ENCODE assay signal across 8 mouse cellular contexts in the genomic region with DNA sequence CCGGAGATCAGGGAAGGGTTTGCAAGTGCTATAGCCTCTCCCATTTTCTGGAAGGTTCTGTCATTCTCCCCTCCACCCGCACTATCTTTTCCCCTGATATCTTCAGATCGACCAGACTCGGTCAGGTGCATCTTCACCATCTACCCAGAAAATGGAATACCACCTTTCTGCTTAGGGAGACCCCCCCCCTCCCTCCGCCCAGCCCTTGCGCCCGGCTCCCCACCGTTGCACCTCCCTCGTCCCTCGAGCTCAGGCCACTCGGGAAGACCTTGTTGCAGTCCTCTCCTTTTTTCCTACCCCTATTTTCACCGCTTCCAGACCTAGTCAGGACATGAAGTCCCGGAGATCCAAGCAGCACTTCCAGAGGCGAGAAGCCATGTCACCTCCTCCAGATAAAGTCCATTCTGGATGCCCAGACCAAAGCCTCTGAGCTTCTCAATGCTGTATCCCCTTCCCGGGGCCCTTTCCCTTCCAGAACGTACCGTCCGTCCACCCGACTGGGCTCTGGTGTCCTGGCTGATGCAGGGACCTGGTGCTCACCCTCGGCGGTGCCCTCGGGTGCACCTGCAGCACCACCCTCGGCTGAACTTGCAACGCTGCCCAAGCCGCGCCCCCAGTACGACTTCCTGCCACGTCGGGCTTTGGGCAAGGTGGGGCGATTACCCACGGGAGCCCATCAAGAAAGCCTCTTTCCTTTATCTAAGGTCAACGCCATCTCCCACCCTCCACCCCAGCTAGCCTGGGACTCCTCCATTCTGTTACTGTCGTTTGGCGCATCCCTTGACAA. TPM values are rescaled to one million over a fixed set of nuclear protein-coding genes. Genes with fewer than 3 reads are reported as not detected.
DNase-seq lines count a peak whose midpoint lies in the region; ATAC-seq and TF ChIP-seq lines count a peak whose summit lies in the region.

A gene (minus strand): TSS at position 618 of the 787 bp plus-strand sequence.

- no peaks in the 10 kb centered on the region for H3K9me3 ChIP-seq in heart, embryonic 12.5 days (replicated peaks)
- no peaks in the 10 kb centered on the region for H3K9me3 ChIP-seq in kidney, embryonic 14.5 days (ENCODE audit: control insufficient read depth, low read length)
- H3K9me3 ChIP-seq in liver, embryonic 14.5 days (ENCODE audit: control insufficient read depth, low read length), result no peaks in the 10 kb centered on the region

- peak within 1 kb of the TSS; percentile 97 for H3K4me2 ChIP-seq in heart, embryonic 12.5 days
- H3K4me2 ChIP-seq in kidney, embryonic 14.5 days (replicated peaks; ENCODE audit: low read depth, low read length), result peak within 1 kb of the TSS; percentile 94
- peak within 1 kb of the TSS; percentile 87 for H3K4me2 ChIP-seq in liver, embryonic 14.5 days (ENCODE audit: low read depth)

- no peak for DNase-seq in left cerebral cortex, adult 2 months (ENCODE audit: extremely low spot score in 1 of 2, low spot score in 2 of 2)
- no peak for DNase-seq in left cerebral cortex, adult 9 months (ENCODE audit: low spot score in 2 of 2)
- DNase-seq in cerebellum, postnatal 10 days, result peak; percentile 50 to 59
- no peak for DNase-seq in liver, embryonic 14.5 days (ENCODE audit: low read depth in 3 of 3, low spot score in 3 of 3)
- peak; percentile 43 to 55 for DNase-seq in natural killer cell, adult 2 months (ENCODE audit: low spot score in 2 of 2)
- peak; percentile 51 for DNase-seq in urinary bladder, adult 2 months (ENCODE audit: low spot score)

- intact Hi-C loops in left cerebral cortex, adult 2 months (cut with DNase I), result no loop called here

- H3K9ac ChIP-seq in heart, embryonic 12.5 days, result peak within 1 kb of the TSS; percentile 86
- peak within 1 kb of the TSS; percentile 71 for H3K9ac ChIP-seq in kidney, embryonic 14.5 days (ENCODE audit: low read depth, low read length)
- peak within 1 kb of the TSS; percentile 59 for H3K9ac ChIP-seq in liver, embryonic 14.5 days (replicated peaks)

- peaks cover 26% of the 10 kb centered on the region for H3K27me3 ChIP-seq in heart, embryonic 12.5 days (replicated peaks)
- peaks cover 6% of the 10 kb centered on the region; the same call in 1 of the 2 replicates for H3K27me3 ChIP-seq in kidney, embryonic 14.5 days (ENCODE audit: control insufficient read depth, insufficient read depth, low read length)
- no peaks in the 10 kb centered on the region; the same call in 1 of the 2 replicates for H3K27me3 ChIP-seq in liver, embryonic 14.5 days (ENCODE audit: control insufficient read depth, insufficient read depth, low read length)

- no peaks in the 10 kb centered on the region; the same call in 1 of the 2 replicates for H3K36me3 ChIP-seq in heart, embryonic 12.5 days
- H3K36me3 ChIP-seq in kidney, embryonic 14.5 days (ENCODE audit: control insufficient read depth, insufficient read depth, low read length), result no peaks in the 10 kb centered on the region
- no peaks in the 10 kb centered on the region for H3K36me3 ChIP-seq in liver, embryonic 14.5 days (replicated peaks; ENCODE audit: control insufficient read depth, insufficient read depth, low read depth)

- under 1% methylated on average over 34 of the region's 34 CpGs for WGBS in heart, embryonic 12.5 days
- 1% methylated on average over 34 of the region's 34 CpGs for WGBS in kidney, embryonic 14.5 days
- WGBS in liver, embryonic 14.5 days (ENCODE audit: insufficient replicate concordance), result 3% methylated on average over 34 of the region's 34 CpGs

- no peak for TF ChIP-seq EP300 in liver, embryonic 14.5 days (IDR thresholded peaks at IDR 0.05; ENCODE audit: low read depth)

- peaks cover 42% of the 10 kb centered on the region for H3K4me1 ChIP-seq in heart, embryonic 12.5 days (replicated peaks)
- peaks cover 28% of the 10 kb centered on the region for H3K4me1 ChIP-seq in kidney, embryonic 14.5 days (ENCODE audit: control insufficient read depth, insufficient read depth, low read length)
- H3K4me1 ChIP-seq in liver, embryonic 14.5 days (replicated peaks; ENCODE audit: control insufficient read depth in 2 of 2, insufficient read depth in 2 of 2, low read length in 1 of 2), result peaks cover 10 to 23% of the 10 kb centered on the region in 2 experiments

- peak within 1 kb of the TSS; percentile 85 for H3K4me3 ChIP-seq in left cerebral cortex, adult 2 months
- peak within 1 kb of the TSS; percentile 94 for H3K4me3 ChIP-seq in heart, embryonic 12.5 days
- peak within 1 kb of the TSS; percentile 84 for H3K4me3 ChIP-seq in kidney, embryonic 14.5 days (ENCODE audit: low read length)
- peak within 1 kb of the TSS; percentile 69 to 92 for H3K4me3 ChIP-seq in liver, embryonic 14.5 days (ENCODE audit: insufficient read depth in 1 of 2, low read depth in 2 of 2, low read length in 2 of 2)

- TF ChIP-seq CTCF in left cerebral cortex, adult 2 months (IDR thresholded peaks at IDR 0.05), result no peak
- TF ChIP-seq CTCF in liver, embryonic 14.5 days (IDR thresholded peaks at IDR 0.05; ENCODE audit: low read depth), result no peak

- peak within 1 kb of the TSS; percentile 86 for H3K27ac ChIP-seq in left cerebral cortex, adult 2 months
- 0 out of 2 replicates have a peak within 1 kb of the TSS, but pooled peaks have one; percentile 17 for H3K27ac ChIP-seq in heart, embryonic 12.5 days (ENCODE audit: poor library complexity, severe bottlenecking)
- H3K27ac ChIP-seq in kidney, embryonic 14.5 days (ENCODE audit: low read depth, low read length), result peak within 1 kb of the TSS; percentile 73
- H3K27ac ChIP-seq in liver, embryonic 14.5 days, result no peak within 1 kb of the TSS

- ATAC-seq in heart, embryonic 12.5 days (ENCODE audit: insufficient number of reproducible peaks, low FRiP score), result peak; percentile 36; the same call in 1 of the 2 replicates
- 0 out of 2 replicates have a peak, but pooled peaks have one; percentile 21 for ATAC-seq in kidney, embryonic 14.5 days (ENCODE audit: low FRiP score, low TSS enrichment)
- ATAC-seq in liver, embryonic 14.5 days (ENCODE audit: insufficient read depth), result 0 out of 2 replicates have a peak, but pooled peaks have one; percentile 5

RNA-seq across cellular contexts. Expression of the gene that starts here (rescaled TPM):
- 10 to 100 TPM; 16.1 to 16.9 TPM for total RNA-seq in left cerebral cortex, adult 2 months (2021)
- polyA plus RNA-seq in heart, embryonic 12.5 days (2016; fragmentation: Nextera tagmentation; extraction: Ambion mirVana), result 10.1 and 10.6 TPM in 2 replicates
- 6.9 and 13.6 TPM in 2 replicates for polyA plus RNA-seq in kidney, embryonic 14.5 days (2014; fragmentation: Nextera tagmentation; extraction: Ambion mirVana)
- 7.0 and 7.7 TPM in 2 replicates for polyA plus RNA-seq in liver, embryonic 14.5 days (2012; rRNA removed)
- 8.6 and 9.9 TPM in 2 replicates for polyA plus RNA-seq in liver, embryonic 14.5 days (2014; fragmentation: Nextera tagmentation; extraction: Ambion mirVana)
- 15.8 and 16.8 TPM in 2 replicates for polyA plus RNA-seq in urinary bladder, adult 2 months (2012; rRNA removed)

Comparison
In these comparisons a context has a peak if more than half of its experiments do, and no peak if none do; other contexts are left out.
1. DNase-seq: peak in cerebellum, postnatal 10 days (2 of 2), natural killer cell, adult 2 months (2 of 2) and urinary bladder, adult 2 months (single experiment); none in left cerebral cortex, adult 2 months (0 of 2), left cerebral cortex, adult 9 months (0 of 2) and liver, embryonic 14.5 days (0 of 3).
2. Peak in every context shown above with its lines, with median percentiles within 50 percentile points of each other: H3K4me3 ChIP-seq, ATAC-seq, H3K4me2 ChIP-seq and H3K9ac ChIP-seq.